Mouse (Mus musculus) hindbrain, embryonic 11.5 days (tissue): ENCODE results near the gene Gm17416. TPM values are rescaled to one million over a fixed set of nuclear protein-coding genes. Genes with fewer than 3 reads are reported as not detected.

ENCODE experiments used
- ATAC-seq: fragments of 200-750 bp; cut with Nextera tagmentation; 2 replicates; pipeline ENCODE4 v1.8.0; 2017; ENCODE audit warnings: mild to moderate bottlenecking, moderate TSS enrichment, moderate library complexity; ENCODE audit not compliant: low FRiP score
- DNase-seq: peaks from one replicate; pipeline ENCODE4 v3.0.0-alpha.2; 2015; ENCODE audit warnings: low spot score
- H3K27ac ChIP-seq: fragments of 300-500 bp; sonication (generic); 2 replicates; pipeline ENCODE4 v1.5.1; 2014; ENCODE audit warnings: mild to moderate bottlenecking, low read depth, low read length
- H3K27me3 ChIP-seq: fragments of 300-500 bp; sonication (generic); 2 replicates; pipeline ENCODE4 v1.6.1; 2014; ENCODE audit warnings: mild to moderate bottlenecking, low read length, moderate library complexity, mixed read lengths; ENCODE audit not compliant: control insufficient read depth, insufficient read depth
- H3K36me3 ChIP-seq: fragments of 300-500 bp; sonication (generic); 2 replicates; pipeline ENCODE4 v1.6.1; 2014; ENCODE audit warnings: mild to moderate bottlenecking, low read length, moderate library complexity, mixed read lengths; ENCODE audit not compliant: control insufficient read depth, insufficient read depth
- H3K4me1 ChIP-seq: fragments of 300-500 bp; sonication (generic); replicated peaks from 2 replicates; pipeline ENCODE4 v1.6.1; 2014; ENCODE audit warnings: low read length, mixed read lengths; ENCODE audit not compliant: control insufficient read depth, insufficient read depth
- H3K4me2 ChIP-seq: fragments of 300-500 bp; sonication (generic); replicated peaks from 2 replicates; pipeline ENCODE4 v1.6.1; 2014; ENCODE audit warnings: mild to moderate bottlenecking, low read depth, low read length
- H3K4me3 ChIP-seq: fragments of 300-500 bp; sonication (generic); 2 replicates; pipeline ENCODE4 v1.5.1; 2014; ENCODE audit warnings: low read depth, low read length
- H3K9ac ChIP-seq: fragments of 300-500 bp; sonication (generic); 2 replicates; pipeline ENCODE4 v1.6.1; 2014; ENCODE audit warnings: low read depth, low read length
- H3K9me3 ChIP-seq: fragments of 300-500 bp; sonication (generic); 2 replicates; pipeline ENCODE4 v1.6.1; 2016; ENCODE audit warnings: low read length; ENCODE audit not compliant: control insufficient read depth
- WGBS: fragments of 180-500 bp; shearing (Covaris S2); extraction: QIAGEN DNeasy Blood & Tissue Kit; methylation state at CpG from one replicate; pipeline ENCODE4 v1.1.7; 2014; 5-methylcytosine and 5-hydroxymethylcytosine counted together
- polyA plus RNA-seq: library from polyadenylated mRNA; unstranded; fragments of >200 nt; fragmentation: Nextera tagmentation; extraction: Ambion mirVana; gene quantifications from 2 replicates; pipeline ENCODE4 v1.2.1, GENCODE M21; 2014

Gm17416 gene
- polyA plus RNA-seq, result not detected in 2 replicates

GRCm38 (mm10) chr2:152569038-152569437, at the start of gene Gm17416:
Gene Gm17416 (plus strand): TSS chr2:152569338.
- H3K4me3 ChIP-seq, result no peak within 1 kb of the TSS
- H3K9me3 ChIP-seq, result no peaks in the 10 kb centered on the region
- no peak for DNase-seq
- ATAC-seq, result no peak
- H3K9ac ChIP-seq, result no peak within 1 kb of the TSS
- H3K4me1 ChIP-seq, result no peaks in the 10 kb centered on the region
- H3K27me3 ChIP-seq, result no peaks in the 10 kb centered on the region
- 91% methylated on average over 5 of the region's 5 CpGs for WGBS
- no peak within 1 kb of the TSS for H3K4me2 ChIP-seq
- no peaks in the 10 kb centered on the region for H3K36me3 ChIP-seq
- no peak within 1 kb of the TSS for H3K27ac ChIP-seq

- no peaks in the 10 kb centered on the region for H3K4me1 ChIP-seq
- no peaks in the 10 kb centered on the region for H3K27me3 ChIP-seq
- no peak for DNase-seq
- H3K9me3 ChIP-seq, result no peaks in the 10 kb centered on the region
- no peak for ATAC-seq
- H3K9ac ChIP-seq, result no peak within 1 kb of the TSS
- WGBS, result 61% methylated on average over 13 of the region's 13 CpGs
- no peak within 1 kb of the TSS for H3K27ac ChIP-seq
- no peak within 1 kb of the TSS for H3K4me3 ChIP-seq
- H3K36me3 ChIP-seq, result no peaks in the 10 kb centered on the region
- no peak within 1 kb of the TSS for H3K4me2 ChIP-seq
Observed at GRCm38 (mm10) chr2:152539944-152540710, 29.0 kb upstream of the Gm17416 start, which contains the start of gene Defb29. Gene Defb29 (minus strand): TSS chr2:152540098.

- DNase-seq (no peak), ATAC-seq (no peak)
- Histone ChIP-seq H3K36me3 (no peaks in the 10 kb centered on the region), H3K9me3 (no peaks in the 10 kb centered on the region), H3K4me1 (no peaks in the 10 kb centered on the region), H3K4me3 (no peak overlapping the region), H3K27me3 (no peaks in the 10 kb centered on the region), H3K4me2 (no peak overlapping the region), H3K27ac (no peak overlapping the region), H3K9ac (no peak overlapping the region)
- WGBS, result 88% methylated on average over 9 of the region's 9 CpGs
Observed at GRCm38 (mm10) chr2:152541979-152542378, 27.2 kb upstream of the Gm17416 start.

- Histone ChIP-seq H3K4me3 (no peak overlapping the region), H3K27me3 (no peaks in the 10 kb centered on the region), H3K4me1 (no peaks in the 10 kb centered on the region), H3K9me3 (no peaks in the 10 kb centered on the region), H3K27ac (no peak overlapping the region), H3K4me2 (no peak overlapping the region), H3K36me3 (no peaks in the 10 kb centered on the region), H3K9ac (no peak overlapping the region)
- 70% methylated on average over 2 of the region's 2 CpGs for WGBS
- no peak for DNase-seq
- no peak for ATAC-seq
Observed at GRCm38 (mm10) chr2:152542897-152543296, 26.2 kb upstream of the Gm17416 start.

- Histone ChIP-seq H3K4me3 (no peak overlapping the region), H3K4me2 (no peak overlapping the region), H3K27ac (no peak overlapping the region), H3K9ac (no peak overlapping the region), H3K36me3 (no peaks in the 10 kb centered on the region), H3K27me3 (no peaks in the 10 kb centered on the region), H3K9me3 (no peaks in the 10 kb centered on the region), H3K4me1 (no peaks in the 10 kb centered on the region)
- DNase-seq, result no peak
- WGBS, result 87% methylated on average over 4 of the region's 4 CpGs
- no peak for ATAC-seq
Observed at GRCm38 (mm10) chr2:152543478-152543877, 25.7 kb upstream of the Gm17416 start.

- Histone ChIP-seq H3K27ac (no peak overlapping the region), H3K9me3 (no peaks in the 10 kb centered on the region), H3K27me3 (no peaks in the 10 kb centered on the region), H3K4me1 (no peaks in the 10 kb centered on the region), H3K36me3 (no peaks in the 10 kb centered on the region), H3K9ac (no peak overlapping the region), H3K4me3 (no peak overlapping the region), H3K4me2 (no peak overlapping the region)
- 23% methylated on average over 4 of the region's 4 CpGs for WGBS
- DNase-seq (peak; percentile 56), ATAC-seq (no peak)
Observed at GRCm38 (mm10) chr2:152544691-152545090, 24.4 kb upstream of the Gm17416 start.

- no peak for DNase-seq
- no peaks in the 10 kb centered on the region for H3K9me3 ChIP-seq
- no peak for ATAC-seq
- no peaks in the 10 kb centered on the region for H3K27me3 ChIP-seq
- H3K9ac ChIP-seq, result no peak overlapping the region
- no peak overlapping the region for H3K4me3 ChIP-seq
- H3K36me3 ChIP-seq, result no peaks in the 10 kb centered on the region
- WGBS, result 76% methylated on average over 5 of the region's 5 CpGs
- no peaks in the 10 kb centered on the region for H3K4me1 ChIP-seq
- no peak overlapping the region for H3K4me2 ChIP-seq
- no peak overlapping the region for H3K27ac ChIP-seq
Observed at GRCm38 (mm10) chr2:152548124-152548523, 21.0 kb upstream of the Gm17416 start.

- no peaks in the 10 kb centered on the region for H3K36me3 ChIP-seq
- 15% methylated on average over 16 of the region's 16 CpGs for WGBS
- H3K4me3 ChIP-seq, result no peak overlapping the region
- H3K4me2 ChIP-seq, result no peak overlapping the region
- no peak for ATAC-seq
- DNase-seq, result peak; percentile 84
- no peaks in the 10 kb centered on the region for H3K4me1 ChIP-seq
- H3K9me3 ChIP-seq, result no peaks in the 10 kb centered on the region
- H3K27ac ChIP-seq, result no peak overlapping the region
- H3K27me3 ChIP-seq, result no peaks in the 10 kb centered on the region
- no peak overlapping the region for H3K9ac ChIP-seq
Observed at GRCm38 (mm10) chr2:152553774-152554423, 15.2 kb upstream of the Gm17416 start.

- Histone ChIP-seq H3K9ac (no peak overlapping the region), H3K4me3 (no peak overlapping the region), H3K9me3 (no peaks in the 10 kb centered on the region), H3K27me3 (no peaks in the 10 kb centered on the region), H3K36me3 (no peaks in the 10 kb centered on the region), H3K4me1 (no peaks in the 10 kb centered on the region), H3K27ac (no peak overlapping the region), H3K4me2 (no peak overlapping the region)
- ATAC-seq, result no peak
- DNase-seq, result no peak
- WGBS, result 90% methylated on average over 7 of the region's 7 CpGs
Observed at GRCm38 (mm10) chr2:152556655-152557054, 12.5 kb upstream of the Gm17416 start.
